Mouse (Mus musculus) midbrain, postnatal 0 days (tissue): Measurements from ENCODE around the gene Foxd4. TPM values are rescaled to one million over a fixed set of nuclear protein-coding genes. Genes with fewer than 3 reads are reported as not detected.

Experiments
- ATAC-seq: fragments of 200-750 bp; cut with Nextera tagmentation; 2 replicates; pipeline ENCODE4 v1.8.0; 2017; ENCODE audit warnings: moderate number of reproducible peaks, mild to moderate bottlenecking, moderate TSS enrichment, moderate library complexity; ENCODE audit not compliant: low FRiP score
- DNase-seq: peaks from one replicate; pipeline ENCODE4 v3.0.0-alpha.2; 2015; ENCODE audit warnings: low spot score
- H3K27ac ChIP-seq: fragments of 300-500 bp; sonication (generic); 2 replicates; pipeline ENCODE4 v1.5.1; 2014; ENCODE audit warnings: low read depth, mild to moderate bottlenecking, low read length, mixed read lengths
- H3K27me3 ChIP-seq: fragments of 300-500 bp; sonication (generic); 2 replicates; pipeline ENCODE4 v1.6.1; 2014; ENCODE audit warnings: low read length, control low read depth, mixed read lengths; ENCODE audit not compliant: insufficient read depth
- H3K36me3 ChIP-seq: fragments of 300-500 bp; sonication (generic); 2 replicates; pipeline ENCODE4 v1.6.1; 2014; ENCODE audit warnings: low read length, control low read depth, mixed read lengths; ENCODE audit not compliant: insufficient read depth
- H3K4me1 ChIP-seq: fragments of 300-500 bp; sonication (generic); 2 replicates; pipeline ENCODE4 v1.6.1; 2014; ENCODE audit warnings: mild to moderate bottlenecking, control low read depth, antibody characterized with exemption, low read length, mixed read lengths; ENCODE audit not compliant: insufficient read depth
- H3K4me2 ChIP-seq: fragments of 300-500 bp; sonication (generic); 2 replicates; pipeline ENCODE4 v1.6.1; 2014; ENCODE audit warnings: low read depth, mild to moderate bottlenecking, low read length, mixed read lengths; ENCODE audit not compliant: poor library complexity, severe bottlenecking
- H3K4me3 ChIP-seq: fragments of 300-500 bp; sonication (generic); 2 replicates; pipeline ENCODE4 v1.5.1; 2014; ENCODE audit warnings: low read depth, mild to moderate bottlenecking, low read length, moderate library complexity
- H3K9ac ChIP-seq: fragments of 300-500 bp; sonication (generic); replicated peaks from 2 replicates; pipeline ENCODE4 v1.6.1; 2014; ENCODE audit warnings: mild to moderate bottlenecking, low read length, moderate library complexity, mixed read lengths; ENCODE audit not compliant: poor library complexity, severe bottlenecking
- H3K9me3 ChIP-seq: fragments of 300-500 bp; sonication (generic); 2 replicates; pipeline ENCODE4 v1.6.1; 2016; ENCODE audit warnings: low read length, control low read depth
- CTCF ChIP-seq: IDR thresholded peaks from 2 replicates; pipeline ENCODE4 v1.5.1; 2016; ENCODE audit warnings: antibody characterized with exemption, mild to moderate bottlenecking
- WGBS: fragments of 180-500 bp; shearing (Covaris S2); extraction: QIAGEN DNeasy Blood & Tissue Kit; methylation state at CpG from one replicate; pipeline ENCODE4 v1.1.7; 2014; 5-methylcytosine and 5-hydroxymethylcytosine counted together
- polyA plus RNA-seq: library from polyadenylated mRNA; unstranded; fragments of >200 nt; fragmentation: Nextera tagmentation; extraction: Ambion mirVana; gene quantifications from 2 replicates; pipeline ENCODE4 v1.2.1, GENCODE M21; 2015
- total RNA-seq: library from RNA; depleted of rRNA; stranded (reverse); fragments of >200 nt; gene quantifications from 2 replicates; pipeline ENCODE4 v1.2.3, GENCODE M21; 2014

The Foxd4 gene
- total and polyA plus RNA-seq, 2 experiments from 2014 or later = not detected

- no peaks in the 10 kb centered on the region for H3K9me3 ChIP-seq
- DNase-seq (no peak), ATAC-seq (no peak)
- TF ChIP-seq CTCF = no peak
- no peaks in the 10 kb centered on the region for H3K36me3 ChIP-seq
- peak overlapping the region; percentile 31; the same call in 1 of the 2 replicates for H3K4me3 ChIP-seq
- WGBS = 3% methylated on average over 34 of the region's 34 CpGs
- peaks cover 69% of the 10 kb centered on the region for H3K27me3 ChIP-seq
- no peak overlapping the region for H3K27ac ChIP-seq
- H3K4me2 ChIP-seq = peak overlapping the region; percentile 54; the same call in 1 of the 2 replicates
- H3K9ac ChIP-seq = no peak overlapping the region
- peaks cover 10% of the 10 kb centered on the region; the same call in 1 of the 2 replicates for H3K4me1 ChIP-seq
Measured at GRCm38 (mm10) chr19:24898737-24899577, 2.0 kb downstream of the Foxd4 start.

DNA sequence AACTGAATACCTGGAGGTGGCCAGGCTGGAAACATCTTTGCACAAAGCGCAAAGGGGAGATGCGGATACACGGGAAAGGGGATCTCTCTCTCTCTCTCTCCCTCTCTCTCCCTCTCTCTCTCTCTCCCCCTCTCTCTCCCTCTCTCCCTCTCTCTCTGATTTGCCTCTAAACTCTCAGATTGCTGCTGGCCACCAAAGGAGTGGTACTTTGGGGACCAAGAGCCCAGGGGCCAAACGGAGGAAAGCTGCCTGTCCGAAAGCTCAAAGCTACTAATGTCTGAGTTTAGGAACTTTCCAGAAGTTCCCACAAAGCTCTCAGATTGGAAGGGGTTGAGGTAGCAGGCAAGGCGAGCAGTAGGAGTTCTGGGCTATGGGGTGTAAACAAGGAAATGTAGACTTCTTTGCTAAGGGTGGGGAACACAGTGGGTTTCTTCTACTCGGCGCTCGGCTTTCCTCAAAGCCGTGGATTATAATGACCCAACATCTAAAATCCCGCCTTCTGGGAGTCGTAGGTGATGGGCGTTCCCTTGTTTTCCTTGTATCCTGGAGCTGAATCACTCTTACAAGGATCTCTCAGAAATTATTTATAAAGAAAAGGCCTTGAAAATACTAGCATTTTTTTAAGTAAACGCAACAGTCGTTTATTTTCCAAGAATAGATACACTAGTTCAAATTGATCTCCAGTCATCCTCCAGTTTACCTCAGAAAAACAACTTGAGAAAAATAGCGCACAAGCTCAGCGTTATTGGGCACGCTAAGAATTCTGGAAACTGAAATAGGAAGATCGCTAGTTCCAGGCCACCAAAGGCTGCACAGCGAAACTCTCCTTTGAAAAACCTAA, 2.9 kb downstream of the Foxd4 start:
- H3K27me3 ChIP-seq = peaks cover 62% of the 10 kb centered on the region
- WGBS = 1% methylated on average over 20 of the region's 20 CpGs

GRCm38 (mm10) chr19:24897006-24897895, 3.7 kb downstream of the Foxd4 start:
- DNase-seq (no peak), ATAC-seq (0 out of 2 replicates have a peak, but pooled peaks have one; percentile 22)
- H3K9ac ChIP-seq = no peak overlapping the region
- 2% methylated on average over 53 of the region's 57 CpGs for WGBS
- TF ChIP-seq CTCF = no peak
- H3K4me2 ChIP-seq = no peak overlapping the region
- H3K27me3 ChIP-seq = peaks cover 55% of the 10 kb centered on the region
- H3K9me3 ChIP-seq = no peaks in the 10 kb centered on the region
- H3K36me3 ChIP-seq = no peaks in the 10 kb centered on the region
- H3K4me1 ChIP-seq = peaks cover 10% of the 10 kb centered on the region; the same call in 1 of the 2 replicates
- no peak overlapping the region; the same call in 1 of the 2 replicates for H3K4me3 ChIP-seq
- no peak overlapping the region for H3K27ac ChIP-seq

More for the DNA sequence above, 2.9 kb downstream of the Foxd4 start:
- H3K4me2 ChIP-seq = no peak overlapping the region
- no peak overlapping the region for H3K27ac ChIP-seq
- TF ChIP-seq CTCF = no peak
- no peaks in the 10 kb centered on the region for H3K36me3 ChIP-seq
- peaks cover 10% of the 10 kb centered on the region; the same call in 1 of the 2 replicates for H3K4me1 ChIP-seq
- no peak overlapping the region for H3K4me3 ChIP-seq
- ATAC-seq (no peak), DNase-seq (no peak)
- no peak overlapping the region for H3K9ac ChIP-seq
- H3K9me3 ChIP-seq = no peaks in the 10 kb centered on the region

GRCm38 (mm10) chr19:24896536-24896935, 4.5 kb downstream of the Foxd4 start:
- Histone ChIP-seq H3K36me3 (no peaks in the 10 kb centered on the region), H3K27me3 (peaks cover 48% of the 10 kb centered on the region), H3K4me3 (no peak overlapping the region), H3K4me2 (no peak overlapping the region), H3K4me1 (peaks cover 10% of the 10 kb centered on the region; the same call in 1 of the 2 replicates), H3K9me3 (no peaks in the 10 kb centered on the region), H3K9ac (no peak overlapping the region), H3K27ac (no peak overlapping the region)
- ATAC-seq = no peak
- TF ChIP-seq CTCF = no peak
- DNase-seq = no peak
- 30% methylated on average over 4 of the region's 4 CpGs for WGBS

DNA sequence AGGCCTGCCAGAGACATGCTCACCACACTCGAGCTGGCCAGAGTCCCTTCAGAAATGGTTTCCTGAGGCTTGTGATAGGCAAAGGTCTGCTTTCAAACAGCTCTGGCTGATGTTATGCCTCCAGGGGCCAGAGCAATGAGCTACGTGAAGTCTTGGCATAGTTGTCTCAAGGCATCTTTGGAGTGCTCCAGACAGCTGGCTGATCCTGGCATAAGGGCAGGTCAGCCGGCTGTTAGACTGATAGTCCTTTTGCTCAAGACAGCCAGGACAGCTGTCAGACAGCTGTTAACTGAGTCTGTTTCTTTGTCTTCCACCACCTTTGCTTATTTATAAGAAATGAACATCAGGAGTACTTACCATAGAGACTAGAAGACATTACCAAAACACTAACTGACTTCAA, 14.1 kb downstream of the Foxd4 start:
- Histone ChIP-seq H3K4me2 (no peak overlapping the region), H3K9ac (no peak overlapping the region), H3K27me3 (no peaks in the 10 kb centered on the region), H3K4me1 (no peaks in the 10 kb centered on the region; the same call in 1 of the 2 replicates), H3K4me3 (no peak overlapping the region), H3K9me3 (no peaks in the 10 kb centered on the region), H3K27ac (no peak overlapping the region), H3K36me3 (no peaks in the 10 kb centered on the region)
- 84% methylated on average over 3 of the region's 3 CpGs for WGBS
- no peak for ATAC-seq
- no peak for TF ChIP-seq CTCF
- no peak for DNase-seq
